Mouse (Mus musculus): ENCODE measurements around the gene Slc35e1. TPM values are rescaled to one million over a fixed set of nuclear protein-coding genes. Genes with fewer than 3 reads are reported as not detected.

The Slc35e1 gene
- polyA plus RNA-seq, 1 experiment from 2014 or later, result 8.5 TPM

DNA sequence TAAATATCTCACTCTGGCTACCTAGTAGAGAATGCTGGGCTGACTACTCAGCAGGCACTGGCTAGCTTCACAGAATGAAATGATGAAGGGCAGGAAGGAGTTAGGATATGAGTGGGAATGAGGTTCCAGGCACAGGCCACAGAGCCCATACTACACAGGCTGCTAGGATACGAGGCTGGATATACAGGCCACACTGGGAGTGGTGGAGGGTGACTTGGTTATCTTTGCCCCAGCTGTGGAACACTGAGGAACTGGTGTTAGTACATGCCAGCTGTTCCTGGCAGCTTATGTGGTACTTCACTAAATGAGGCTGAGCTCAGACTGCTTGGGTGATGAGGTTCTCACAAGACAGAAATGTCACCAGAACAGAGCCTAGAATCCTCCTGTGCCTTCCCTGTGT, 20.7 kb upstream of the Slc35e1 start:
- DNase-seq (ENCODE audit: low spot score) (no peak), ATAC-seq (ENCODE audit: low FRiP score, low TSS enrichment) (no peak)
- TF ChIP-seq CTCF (IDR thresholded peaks at IDR 0.05; ENCODE audit: low read depth) (no peak), EP300 (optimal IDR thresholded peaks at IDR 0.05) (no peak)
- Histone ChIP-seq H3K4me2 (replicated peaks; ENCODE audit: low read depth) (no peak overlapping the region), H3K36me3 (ENCODE audit: control insufficient read depth, insufficient read depth, low read length) (no peaks in the 10 kb centered on the region), H3K9ac (ENCODE audit: low read length) (no peak overlapping the region), H3K4me3 (ENCODE audit: low read depth, low read length) (no peak overlapping the region), H3K9me3 (ENCODE audit: control insufficient read depth, low read length) (no peaks in the 10 kb centered on the region), H3K4me1 (replicated peaks; ENCODE audit: control insufficient read depth, insufficient read depth) (no peaks in the 10 kb centered on the region), H3K27me3 (ENCODE audit: control insufficient read depth, insufficient read depth, low read length) (no peaks in the 10 kb centered on the region), H3K27ac (replicated peaks) (no peak overlapping the region)
- 65% methylated on average over 1 of the region's 1 CpGs for WGBS

DNA sequence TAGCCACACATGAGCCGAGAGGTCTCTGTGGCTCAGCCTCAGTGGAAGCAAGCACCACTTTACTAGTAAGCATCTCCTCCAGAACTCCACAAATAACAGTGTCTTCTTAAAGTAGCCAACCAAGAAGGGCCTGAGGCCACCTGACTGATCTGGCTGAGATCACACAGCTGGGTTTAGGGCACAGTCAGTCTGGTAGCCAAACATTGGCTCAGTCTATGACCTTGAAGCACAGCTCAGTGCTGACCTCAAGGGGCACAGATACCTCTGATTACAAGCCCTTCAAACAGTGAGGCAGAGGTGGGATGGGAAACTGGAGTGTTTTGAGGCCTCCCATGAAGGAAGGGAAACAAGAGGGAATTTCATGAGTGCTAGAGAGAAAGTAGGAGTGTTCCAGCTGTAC, 20.2 kb upstream of the Slc35e1 start:
- H3K4me1 ChIP-seq (replicated peaks; ENCODE audit: control insufficient read depth, insufficient read depth), result no peaks in the 10 kb centered on the region

DNA sequence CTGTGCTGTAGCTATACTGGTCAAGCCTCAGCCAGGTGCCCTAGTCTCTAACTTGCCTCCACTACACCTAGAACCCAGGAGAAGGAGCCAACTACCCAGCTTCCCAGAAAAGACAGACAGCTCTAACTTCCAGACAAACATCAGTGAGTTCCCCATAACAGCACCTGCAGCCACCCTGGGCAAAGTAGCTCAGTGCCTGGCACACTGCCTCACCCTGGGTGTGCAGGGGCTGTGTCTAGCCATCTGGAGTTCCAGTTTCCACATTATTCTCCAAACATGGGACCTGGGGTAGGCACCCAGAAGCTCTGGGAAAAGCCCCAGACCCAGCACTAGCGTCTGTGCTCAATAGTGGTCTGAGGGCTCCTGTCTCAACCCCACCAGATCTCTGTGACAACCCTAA, 15.1 kb upstream of the Slc35e1 start:
- no peak overlapping the region for H3K9ac ChIP-seq (ENCODE audit: low read length)
- H3K36me3 ChIP-seq (ENCODE audit: control insufficient read depth, insufficient read depth, low read length), result no peaks in the 10 kb centered on the region; the same call in 1 of the 2 replicates
- ATAC-seq (ENCODE audit: low FRiP score, low TSS enrichment), result no peak
- H3K4me1 ChIP-seq (replicated peaks; ENCODE audit: control insufficient read depth, insufficient read depth), result no peaks in the 10 kb centered on the region; the same call in 1 of the 2 replicates
- DNase-seq (ENCODE audit: low spot score), result no peak
- no peaks in the 10 kb centered on the region for H3K9me3 ChIP-seq (ENCODE audit: control insufficient read depth, low read length)
- no peak overlapping the region for H3K4me3 ChIP-seq (ENCODE audit: low read depth, low read length)
- 72% methylated on average over 1 of the region's 1 CpGs for WGBS
- no peak overlapping the region for H3K27ac ChIP-seq (replicated peaks)
- TF ChIP-seq EP300 (optimal IDR thresholded peaks at IDR 0.05) (no peak), CTCF (IDR thresholded peaks at IDR 0.05; ENCODE audit: low read depth) (no peak)
- H3K27me3 ChIP-seq (ENCODE audit: control insufficient read depth, insufficient read depth, low read length), result no peaks in the 10 kb centered on the region
- H3K4me2 ChIP-seq (replicated peaks; ENCODE audit: low read depth), result no peak overlapping the region

More for the DNA sequence above, 20.2 kb upstream of the Slc35e1 start:
- Histone ChIP-seq H3K4me3 (ENCODE audit: low read depth, low read length) (no peak overlapping the region), H3K36me3 (ENCODE audit: control insufficient read depth, insufficient read depth, low read length) (no peaks in the 10 kb centered on the region), H3K4me2 (replicated peaks; ENCODE audit: low read depth) (no peak overlapping the region), H3K27me3 (ENCODE audit: control insufficient read depth, insufficient read depth, low read length) (no peaks in the 10 kb centered on the region), H3K9ac (ENCODE audit: low read length) (no peak overlapping the region), H3K27ac (replicated peaks) (no peak overlapping the region), H3K9me3 (ENCODE audit: control insufficient read depth, low read length) (no peaks in the 10 kb centered on the region)
- TF ChIP-seq EP300 (optimal IDR thresholded peaks at IDR 0.05), result no peak
- no peak for TF ChIP-seq CTCF (IDR thresholded peaks at IDR 0.05; ENCODE audit: low read depth)
- DNase-seq (ENCODE audit: low spot score), result no peak
- ATAC-seq (ENCODE audit: low FRiP score, low TSS enrichment), result no peak
- WGBS, result 84% methylated on average over 1 of the region's 1 CpGs

DNA sequence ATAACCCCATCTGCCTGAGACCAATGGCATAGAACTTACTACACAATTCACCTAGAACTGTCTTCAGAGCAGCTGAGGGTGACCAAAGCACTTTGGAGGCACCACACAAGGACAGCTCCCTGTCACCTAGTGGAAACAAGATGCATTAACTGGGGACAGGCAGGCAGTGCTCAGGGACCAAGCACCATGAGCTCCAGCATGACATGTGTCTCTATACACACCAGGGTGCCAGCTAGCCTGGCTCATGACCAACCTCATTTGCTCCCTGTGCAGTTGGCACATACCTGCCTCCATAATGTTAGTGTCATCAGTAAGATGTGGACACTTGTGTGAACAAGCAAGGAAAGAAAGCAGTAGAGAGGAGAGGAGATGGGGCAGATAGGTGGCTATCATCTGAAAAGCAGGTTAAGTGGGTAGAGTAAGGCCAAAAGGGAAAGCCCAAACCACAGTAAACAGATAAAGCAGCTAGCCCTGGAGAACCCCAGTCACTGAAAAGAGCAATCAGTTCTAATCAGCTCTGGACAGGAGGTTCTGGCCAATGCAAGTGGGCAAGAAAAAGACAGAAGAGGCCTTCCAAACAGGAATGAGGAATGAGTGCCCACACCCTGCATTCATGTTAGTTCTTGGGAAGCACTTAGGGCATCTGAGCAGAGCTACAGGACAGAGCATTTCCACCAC, 12.4 kb upstream of the Slc35e1 start:
- Histone ChIP-seq H3K4me2 (replicated peaks; ENCODE audit: low read depth) (no peak overlapping the region), H3K36me3 (ENCODE audit: control insufficient read depth, insufficient read depth, low read length) (no peaks in the 10 kb centered on the region; the same call in 1 of the 2 replicates), H3K9me3 (ENCODE audit: control insufficient read depth, low read length) (no peaks in the 10 kb centered on the region), H3K27ac (replicated peaks) (no peak overlapping the region), H3K9ac (ENCODE audit: low read length) (no peak overlapping the region), H3K4me3 (ENCODE audit: low read depth, low read length) (no peak overlapping the region), H3K4me1 (replicated peaks; ENCODE audit: control insufficient read depth, insufficient read depth) (no peaks in the 10 kb centered on the region; the same call in 1 of the 2 replicates), H3K27me3 (ENCODE audit: control insufficient read depth, insufficient read depth, low read length) (no peaks in the 10 kb centered on the region)
- TF ChIP-seq EP300 (optimal IDR thresholded peaks at IDR 0.05), result no peak
- no peak for TF ChIP-seq CTCF (IDR thresholded peaks at IDR 0.05; ENCODE audit: low read depth)
- DNase-seq (ENCODE audit: low spot score) (no peak), ATAC-seq (ENCODE audit: low FRiP score, low TSS enrichment) (peak; percentile 62)

DNA sequence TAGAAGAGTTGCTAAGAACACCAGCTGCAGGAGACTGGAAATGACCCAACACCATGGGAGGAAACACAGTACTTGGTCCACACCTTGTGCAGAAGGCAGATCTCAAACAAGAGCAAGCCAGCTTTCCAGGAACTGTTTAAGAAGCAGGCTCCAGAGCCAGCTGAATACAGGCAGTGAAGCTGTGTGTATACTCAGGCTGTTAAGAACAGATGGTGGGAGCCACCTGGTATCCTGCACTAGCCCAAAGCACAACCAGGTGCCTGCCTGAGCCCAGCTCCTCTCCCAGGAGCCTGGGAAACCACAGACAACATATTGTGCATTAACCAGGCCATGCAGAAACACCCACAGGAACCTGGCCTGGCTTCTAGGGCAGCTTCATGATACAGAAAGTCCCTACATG, 11.7 kb upstream of the Slc35e1 start:
- Histone ChIP-seq H3K4me1 (replicated peaks; ENCODE audit: control insufficient read depth, insufficient read depth) (no peaks in the 10 kb centered on the region; the same call in 1 of the 2 replicates), H3K9ac (ENCODE audit: low read length) (no peak overlapping the region; the same call in 1 of the 2 replicates), H3K27me3 (ENCODE audit: control insufficient read depth, insufficient read depth, low read length) (no peaks in the 10 kb centered on the region), H3K4me2 (replicated peaks; ENCODE audit: low read depth) (no peak overlapping the region), H3K36me3 (ENCODE audit: control insufficient read depth, insufficient read depth, low read length) (peaks cover 2% of the 10 kb centered on the region; the same call in 1 of the 2 replicates), H3K9me3 (ENCODE audit: control insufficient read depth, low read length) (no peaks in the 10 kb centered on the region), H3K4me3 (ENCODE audit: low read depth, low read length) (no peak overlapping the region), H3K27ac (replicated peaks) (no peak overlapping the region)
- no peak for TF ChIP-seq EP300 (optimal IDR thresholded peaks at IDR 0.05)
- no peak for TF ChIP-seq CTCF (IDR thresholded peaks at IDR 0.05; ENCODE audit: low read depth)
- DNase-seq (ENCODE audit: low spot score) (no peak), ATAC-seq (ENCODE audit: low FRiP score, low TSS enrichment) (peak; percentile 61)

DNA sequence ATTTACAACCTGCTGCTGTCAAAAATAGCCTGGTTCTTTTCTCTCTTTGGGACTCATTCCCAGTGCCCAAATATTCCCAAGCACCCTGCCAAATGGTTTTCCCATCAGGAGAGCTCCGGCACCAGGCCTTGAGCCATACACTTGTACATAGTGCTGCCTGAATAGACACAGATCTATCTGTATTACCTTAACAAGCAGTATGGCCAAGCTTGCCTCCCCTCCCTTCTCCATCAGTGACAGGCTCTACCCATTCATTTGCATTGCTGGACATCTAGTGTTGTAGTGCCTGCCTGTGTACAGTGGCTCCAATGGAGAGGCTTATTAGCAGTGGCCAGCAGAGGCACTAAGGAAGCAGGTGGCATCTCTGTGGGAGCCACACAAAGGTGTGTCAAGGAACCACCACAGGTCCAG, 8.1 kb upstream of the Slc35e1 start:
- Histone ChIP-seq H3K4me3 (ENCODE audit: low read depth, low read length) (no peak overlapping the region), H3K9me3 (ENCODE audit: control insufficient read depth, low read length) (no peaks in the 10 kb centered on the region), H3K27ac (replicated peaks) (no peak overlapping the region), H3K36me3 (ENCODE audit: control insufficient read depth, insufficient read depth, low read length) (peaks cover 14% of the 10 kb centered on the region), H3K27me3 (ENCODE audit: control insufficient read depth, insufficient read depth, low read length) (no peaks in the 10 kb centered on the region), H3K4me1 (replicated peaks; ENCODE audit: control insufficient read depth, insufficient read depth) (no peaks in the 10 kb centered on the region; the same call in 1 of the 2 replicates), H3K4me2 (replicated peaks; ENCODE audit: low read depth) (no peak overlapping the region), H3K9ac (ENCODE audit: low read length) (no peak overlapping the region)
- 75% methylated on average over 1 of the region's 1 CpGs for WGBS
- no peak for TF ChIP-seq EP300 (optimal IDR thresholded peaks at IDR 0.05)
- no peak for TF ChIP-seq CTCF (IDR thresholded peaks at IDR 0.05; ENCODE audit: low read depth)
- ATAC-seq (ENCODE audit: low FRiP score, low TSS enrichment), result no peak
- DNase-seq (ENCODE audit: low spot score), result no peak

Measured in stomach, postnatal 0 days (tissue).